Mouse (Mus musculus) adrenal gland, postnatal 4 days (tissue): Measurements from ENCODE around the gene Matk. TPM values are rescaled to one million over a fixed set of nuclear protein-coding genes. Genes with fewer than 3 reads are reported as not detected.
"Not testable (repeated sequence)": the region's sequence is repeated elsewhere in the genome, so short reads cannot be mapped to it uniquely, and the experiment has no call there.

Source experiments
- DNase-seq, 2 experiments: peaks; one replicate each; pipeline ENCODE4 v3.0.0; 2021 to 2022; ENCODE audit warnings: low spot score in 2 of 2, mixed read lengths in 2 of 2
- long read RNA-seq, 2 experiments: library from polyadenylated mRNA; stranded (forward); transcript quantifications; one replicate each; pipeline ENCODE4 v2.0.0; 2021
- total RNA-seq, 2 experiments: library from RNA; stranded (reverse); gene quantifications; 2 replicates each; pipeline ENCODE4 v1.2.3; 2021

Matk gene
- total RNA-seq, result 1 to 10 TPM; 2.9 to 3.0 TPM
- long read RNA-seq, experiment 1, partial matches to known transcripts, result 0 of 6 reads
- long read RNA-seq, experiment 1, other reads (novel, unspliced or antisense), result 3 of 6 reads
- long read RNA-seq, experiment 2, partial matches to known transcripts, result 1 of 15 reads
- long read RNA-seq, experiment 2, other reads (novel, unspliced or antisense), result 13 of 15 reads

- no peak for DNase-seq
Observed at GRCm38 (mm10) chr10:81252424-81253419, at the start of gene Matk. Matk (plus strand) TSS chr10:81252935.

- no peak for DNase-seq
Observed at GRCm38 (mm10) chr10:81202978-81203720, 49.6 kb upstream of the Matk start.

- DNase-seq, result no peak
Observed at GRCm38 (mm10) chr10:81204137-81204536, 48.6 kb upstream of the Matk start.

- DNase-seq, result no peak
Observed at GRCm38 (mm10) chr10:81210154-81210553, 42.6 kb upstream of the Matk start.

- DNase-seq, result no peak
Observed at GRCm38 (mm10) chr10:81216260-81216659, 36.5 kb upstream of the Matk start.

- DNase-seq, result no peak
Observed at GRCm38 (mm10) chr10:81216810-81217209, 35.9 kb upstream of the Matk start.

GRCm38 (mm10) chr10:81217267-81217666 is 35.5 kb upstream of the Matk start:
- DNase-seq, result not testable (repeated sequence)

- peak in 1 of 2 experiments; percentile 33 for DNase-seq
Observed at GRCm38 (mm10) chr10:81217964-81218363, 34.8 kb upstream of the Matk start.

GRCm38 (mm10) chr10:81221402-81222015 is 31.2 kb upstream of the Matk start:
- no peak for DNase-seq

- not testable (repeated sequence) for DNase-seq
Observed at GRCm38 (mm10) chr10:81223731-81224130, 29.0 kb upstream of the Matk start.

- DNase-seq, result no peak
Observed at GRCm38 (mm10) chr10:81229735-81230437, 22.8 kb upstream of the Matk start.

- DNase-seq, result no peak
Observed at GRCm38 (mm10) chr10:81230438-81231332, 22.1 kb upstream of the Matk start, which contains the start of gene Atcay. Atcay (minus strand) TSS chr10:81230833.

GRCm38 (mm10) chr10:81231436-81231835 is 21.3 kb upstream of the Matk start:
- DNase-seq, result no peak

GRCm38 (mm10) chr10:81232580-81233225 is 20.0 kb upstream of the Matk start, which contains the start of gene Zfr2:
Zfr2 (plus strand) TSS chr10:81233155.
- peak; percentile 75 to 82 for DNase-seq

- no peak for DNase-seq
Observed at GRCm38 (mm10) chr10:81233226-81233585, 19.5 kb upstream of the Matk start.

GRCm38 (mm10) chr10:81234206-81234605 is 18.5 kb upstream of the Matk start:
- DNase-seq, result no peak

- no peak for DNase-seq
Observed at GRCm38 (mm10) chr10:81236471-81237268, 16.1 kb upstream of the Matk start.

GRCm38 (mm10) chr10:81238618-81239017 is 14.1 kb upstream of the Matk start:
- no peak for DNase-seq
